Mouse (Mus musculus): Measurements from ENCODE around the gene 1700003E16Rik. TPM values are rescaled to one million over a fixed set of nuclear protein-coding genes. Genes with fewer than 3 reads are reported as not detected.

The 1700003E16Rik gene
- not detected for polyA plus RNA-seq (2014; fragmentation: Illumina TruSeq; extraction: RNeasy Lipid Tissue Mini Kit (QIAGEN cat#74804); ENCODE audit: low read depth, low replicate concordance)

DNA sequence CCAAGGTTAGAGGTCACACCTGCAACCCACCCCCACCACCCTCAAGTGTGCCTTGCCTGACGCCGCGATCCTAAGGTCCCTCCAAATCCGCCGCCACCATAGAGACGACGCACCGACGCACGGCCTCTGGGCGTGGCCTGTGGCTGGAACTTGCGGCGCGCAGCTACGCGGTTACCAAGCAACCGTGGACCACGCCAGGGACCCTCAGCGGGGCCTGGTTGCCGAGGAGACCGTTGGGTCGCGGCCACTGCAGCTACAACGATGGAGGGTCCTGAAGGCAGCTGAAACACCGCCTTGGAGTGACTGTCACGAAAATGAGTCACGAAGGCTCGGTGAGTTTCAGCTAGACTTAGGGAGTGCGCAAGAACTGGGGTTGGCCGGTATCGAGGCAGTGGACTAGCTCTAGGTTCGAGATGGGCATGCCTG is at the start of gene 1700003E16Rik, which contains the start of gene Wdr54:
1700003E16Rik (plus strand) TSS at position 146 of the 426 bp plus-strand sequence.
Wdr54 (minus strand) TSS at position 139 of the 426 bp plus-strand sequence.

DNA sequence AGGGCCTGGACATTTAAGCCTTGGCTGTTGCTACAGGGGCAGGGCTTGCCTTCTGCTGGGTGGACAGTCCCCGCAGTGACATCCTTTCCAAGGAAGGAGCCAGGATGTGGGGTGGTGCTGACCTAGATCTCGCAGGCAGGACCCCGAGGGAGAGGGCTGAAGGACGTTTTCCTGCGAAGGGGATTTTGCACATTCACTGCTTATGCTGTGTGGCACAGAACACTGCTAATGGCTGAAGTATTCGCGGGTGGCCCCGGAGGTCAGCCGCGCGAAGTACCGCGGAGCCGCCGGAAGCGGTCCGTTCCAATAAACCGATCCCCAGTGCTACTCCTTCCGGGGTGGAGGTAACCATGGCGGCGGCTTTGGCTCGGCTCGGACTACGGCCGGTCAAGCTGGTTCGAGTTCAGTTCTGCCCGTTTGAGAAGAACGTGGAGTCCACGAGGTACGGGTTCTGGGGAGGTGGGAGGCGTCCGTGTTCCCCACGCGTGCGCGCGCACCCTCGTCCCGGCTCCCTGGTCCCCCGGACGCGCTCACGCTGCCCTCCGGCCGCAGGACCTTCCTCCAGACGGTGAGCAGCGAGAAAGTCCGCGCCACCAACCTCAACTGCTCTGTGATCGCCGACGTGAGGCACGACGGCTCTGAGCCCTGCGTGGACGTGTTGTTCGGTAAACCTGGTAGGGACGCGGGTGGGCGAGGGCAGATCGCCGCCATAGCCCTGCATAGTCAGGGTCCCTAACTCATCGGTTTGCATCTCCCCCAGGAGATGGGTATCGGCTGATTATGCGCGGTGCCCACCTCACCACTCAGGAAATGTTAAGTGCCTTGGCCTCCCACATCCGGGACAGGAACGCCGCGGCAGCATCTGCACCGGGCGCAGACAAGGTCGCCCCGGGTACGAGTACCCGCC is 47.2 kb upstream of the 1700003E16Rik start, which contains the start of gene Mrpl53:
Mrpl53 (plus strand) TSS at position 279 of the 907 bp plus-strand sequence.

DNA sequence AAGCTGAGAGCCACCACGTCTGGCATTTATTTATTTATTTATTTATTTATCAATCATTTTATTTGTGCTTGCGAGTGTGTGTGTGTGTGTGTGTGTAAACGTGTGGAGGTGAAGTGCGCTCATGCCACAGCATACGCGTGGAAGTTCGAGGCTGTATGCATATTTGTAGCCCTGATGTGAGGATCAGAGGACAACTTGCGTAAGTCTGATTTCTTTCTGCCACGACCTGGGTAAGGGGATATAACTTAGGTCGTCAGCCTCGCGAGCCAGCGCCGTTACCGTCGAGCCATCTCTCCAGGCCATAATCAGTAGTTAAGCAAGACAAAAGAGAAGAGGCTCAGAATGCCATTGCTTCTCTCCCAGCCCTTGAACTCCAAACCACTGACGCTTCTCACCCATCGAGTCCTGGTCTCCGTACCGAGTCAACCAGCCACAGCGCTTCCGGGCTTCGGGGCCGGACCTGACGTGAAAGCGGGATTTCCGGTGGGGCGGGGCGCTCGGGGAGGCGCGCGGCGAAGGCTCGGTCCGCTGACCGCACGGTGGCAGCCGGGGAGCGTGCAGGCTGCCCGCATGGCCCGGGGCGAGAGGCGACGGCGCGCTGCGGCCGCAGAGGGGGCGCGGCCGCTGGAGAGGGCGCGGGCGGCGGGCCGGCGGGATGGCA is 41.1 kb upstream of the 1700003E16Rik start, which contains the start of gene Mogs:
Mogs (plus strand) TSS at position 486 of the 661 bp plus-strand sequence.

DNA sequence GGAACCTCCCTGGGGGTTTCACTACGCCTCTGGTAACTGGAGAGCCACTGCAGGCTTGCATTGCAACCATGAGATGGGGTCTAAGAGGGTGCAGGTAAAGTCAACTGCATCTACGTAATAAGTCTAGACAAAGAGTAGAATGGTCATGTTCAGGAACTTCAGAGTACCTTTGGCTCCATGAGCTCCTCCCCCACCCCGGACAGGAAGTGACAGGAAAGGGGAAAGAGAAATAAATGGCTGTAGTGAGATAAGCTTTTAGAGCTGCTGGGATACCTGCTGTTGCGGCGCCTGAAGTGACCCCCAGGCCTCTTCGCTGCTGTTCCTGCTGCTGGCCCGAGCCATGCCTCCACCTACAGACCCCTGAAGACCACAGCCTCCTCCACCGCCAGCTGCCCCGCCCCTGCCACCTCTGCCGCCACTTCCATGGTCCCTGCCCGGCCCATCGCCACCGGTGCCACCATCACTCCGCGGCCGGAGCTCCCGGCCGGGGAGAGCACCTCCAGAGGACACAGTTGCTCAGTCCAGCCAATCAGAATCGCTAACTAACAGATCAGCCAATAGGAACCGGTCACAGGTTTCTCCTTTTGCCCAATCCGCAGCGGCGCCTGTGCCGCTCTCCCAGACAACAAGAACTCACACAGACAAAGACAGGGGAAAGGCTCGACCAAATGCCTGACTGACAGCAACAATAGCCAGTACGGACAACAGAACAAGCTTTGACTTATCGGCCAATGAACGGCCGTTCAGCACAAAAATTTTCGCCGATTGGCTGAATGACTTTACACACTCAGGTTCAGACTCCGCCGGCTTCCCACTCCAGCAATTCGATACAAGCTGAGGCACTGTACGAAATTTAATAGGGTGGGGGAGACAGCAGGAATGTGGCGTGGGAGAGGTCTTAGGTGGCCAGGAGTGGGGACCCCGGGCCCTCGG is 35.0 kb upstream of the 1700003E16Rik start, which contains the start of gene Wbp1:
Wbp1 (minus strand) TSS at position 630 of the 933 bp plus-strand sequence.

DNA sequence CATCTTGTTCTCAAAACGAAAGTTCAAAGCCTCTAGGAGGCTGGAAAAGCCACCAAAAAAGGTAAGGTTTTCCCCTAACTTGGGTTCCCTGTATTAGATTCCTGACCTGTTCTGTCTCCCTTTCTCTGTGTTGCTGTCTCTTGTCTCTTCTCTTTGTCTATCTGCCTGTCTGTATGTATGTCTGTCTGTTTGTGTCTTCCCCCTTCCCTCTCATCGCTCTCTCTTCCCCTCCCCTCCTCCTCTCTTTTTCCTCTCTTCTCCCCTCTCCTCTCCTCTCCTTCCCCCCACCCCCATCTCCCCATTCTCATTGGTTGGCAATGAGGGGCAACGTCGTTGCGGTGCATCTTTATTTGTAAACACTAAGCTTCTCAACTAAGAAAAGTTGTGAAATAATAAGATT is 30.9 kb upstream of the 1700003E16Rik start, which contains the start of gene Ino80b:
Ino80b (minus strand) TSS at position 101 of the 400 bp plus-strand sequence.

DNA sequence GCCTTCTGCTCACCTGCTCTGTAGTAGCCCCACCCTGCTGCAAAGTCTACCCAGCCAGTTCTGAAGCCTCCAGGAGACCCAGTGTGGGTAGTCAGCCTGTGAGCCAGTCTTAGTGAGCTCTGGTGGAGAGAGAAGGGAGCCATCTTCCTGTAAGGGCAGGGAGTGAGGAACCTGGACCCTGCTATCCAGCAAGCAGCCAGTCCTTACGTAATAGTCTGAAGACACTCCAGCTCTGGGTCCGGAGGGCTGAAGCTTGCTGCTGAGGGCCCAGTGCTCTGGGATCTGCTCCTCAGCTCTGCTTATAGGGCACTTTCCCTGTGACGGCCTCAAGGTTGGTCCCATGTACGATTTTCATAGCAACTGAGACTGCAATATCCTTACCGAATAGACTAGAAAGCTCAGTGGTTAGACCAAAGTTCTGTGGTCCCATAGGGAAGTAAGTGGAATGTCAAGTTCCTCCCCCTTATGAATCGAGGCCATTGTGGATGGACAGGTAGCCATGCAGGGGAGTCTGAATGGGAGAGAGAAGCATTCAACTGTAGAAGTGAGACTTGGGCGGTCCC is 21.2 kb upstream of the 1700003E16Rik start, which contains the start of gene Rtkn:
Rtkn (plus strand) TSS at position 513 of the 563 bp plus-strand sequence.

DNA sequence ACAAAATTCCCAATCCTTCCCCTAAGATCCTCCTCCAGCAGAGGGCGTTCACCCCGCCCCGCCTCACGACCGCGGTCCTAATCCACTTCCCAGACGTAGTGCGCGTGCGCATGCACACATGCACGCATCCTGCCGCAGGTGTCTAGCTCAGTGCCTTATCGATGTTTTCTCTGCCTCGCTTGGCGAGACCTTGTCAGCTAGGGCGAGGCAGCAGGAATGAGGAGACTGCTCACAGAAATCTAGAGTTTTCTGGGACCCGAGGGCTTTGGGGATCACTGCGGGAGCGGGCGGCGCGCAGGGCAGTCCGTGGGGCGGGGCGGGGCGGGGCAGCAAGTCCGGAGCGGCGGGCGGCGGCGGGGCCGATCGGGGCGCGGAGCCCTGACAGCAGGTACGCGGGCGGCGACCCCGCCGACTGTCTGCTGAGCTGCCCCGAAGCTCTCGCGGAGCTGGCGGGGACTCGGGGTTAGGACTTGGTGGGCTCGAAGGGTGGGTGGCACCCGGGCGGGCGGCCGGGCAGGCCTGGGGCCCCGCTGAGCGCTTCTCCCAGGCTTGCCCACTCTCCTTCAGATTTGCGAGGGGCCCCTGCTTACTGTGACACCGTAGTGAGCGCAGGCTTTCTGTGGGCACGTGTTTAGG is 9.5 kb downstream of the 1700003E16Rik start, which contains the start of gene Dctn1:
Dctn1 (plus strand) TSS at position 314 of the 636 bp plus-strand sequence.

Other genes with a start within 250 kb of the 1700003E16Rik start
- not detected for gene Sema4f, start 216.6 kb upstream of the 1700003E16Rik start, polyA plus RNA-seq (2014; fragmentation: Illumina TruSeq; extraction: RNeasy Lipid Tissue Mini Kit (QIAGEN cat#74804); ENCODE audit: low read depth, low replicate concordance)
- 0.22 TPM for gene M1ap, start 209.5 kb upstream of the 1700003E16Rik start, polyA plus RNA-seq (2014; fragmentation: Illumina TruSeq; extraction: RNeasy Lipid Tissue Mini Kit (QIAGEN cat#74804); ENCODE audit: low read depth, low replicate concordance)
- gene Dok1, start 122.9 kb upstream of the 1700003E16Rik start, polyA plus RNA-seq (2014; fragmentation: Illumina TruSeq; extraction: RNeasy Lipid Tissue Mini Kit (QIAGEN cat#74804); ENCODE audit: low read depth, low replicate concordance): 0.41 TPM
- 1.3 TPM for gene Loxl3, start 122.2 kb upstream of the 1700003E16Rik start, polyA plus RNA-seq (2014; fragmentation: Illumina TruSeq; extraction: RNeasy Lipid Tissue Mini Kit (QIAGEN cat#74804); ENCODE audit: low read depth, low replicate concordance)
- 19.9 TPM for gene Aup1, start 101.9 kb upstream of the 1700003E16Rik start, polyA plus RNA-seq (2014; fragmentation: Illumina TruSeq; extraction: RNeasy Lipid Tissue Mini Kit (QIAGEN cat#74804); ENCODE audit: low read depth, low replicate concordance)
- 3.1 TPM for gene Htra2, start 101.1 kb upstream of the 1700003E16Rik start, polyA plus RNA-seq (2014; fragmentation: Illumina TruSeq; extraction: RNeasy Lipid Tissue Mini Kit (QIAGEN cat#74804); ENCODE audit: low read depth, low replicate concordance)
- 3.0 TPM for gene Dqx1, start 98.6 kb upstream of the 1700003E16Rik start, polyA plus RNA-seq (2014; fragmentation: Illumina TruSeq; extraction: RNeasy Lipid Tissue Mini Kit (QIAGEN cat#74804); ENCODE audit: low read depth, low replicate concordance)
- not detected for gene Tlx2, start 86.1 kb upstream of the 1700003E16Rik start, polyA plus RNA-seq (2014; fragmentation: Illumina TruSeq; extraction: RNeasy Lipid Tissue Mini Kit (QIAGEN cat#74804); ENCODE audit: low read depth, low replicate concordance)
- gene Pcgf1, start 78.5 kb upstream of the 1700003E16Rik start, polyA plus RNA-seq (2014; fragmentation: Illumina TruSeq; extraction: RNeasy Lipid Tissue Mini Kit (QIAGEN cat#74804); ENCODE audit: low read depth, low replicate concordance): 5.8 TPM
- not detected for gene Lbx2, start 70.0 kb upstream of the 1700003E16Rik start, polyA plus RNA-seq (2014; fragmentation: Illumina TruSeq; extraction: RNeasy Lipid Tissue Mini Kit (QIAGEN cat#74804); ENCODE audit: low read depth, low replicate concordance)
- not detected for gene Ccdc142, start 54.8 kb upstream of the 1700003E16Rik start, polyA plus RNA-seq (2014; fragmentation: Illumina TruSeq; extraction: RNeasy Lipid Tissue Mini Kit (QIAGEN cat#74804); ENCODE audit: low read depth, low replicate concordance)
- 1.2 TPM for gene Gm42688, start 54.8 kb upstream of the 1700003E16Rik start, polyA plus RNA-seq (2014; fragmentation: Illumina TruSeq; extraction: RNeasy Lipid Tissue Mini Kit (QIAGEN cat#74804); ENCODE audit: low read depth, low replicate concordance)
- gene Mrpl53, start 47.4 kb upstream of the 1700003E16Rik start, polyA plus RNA-seq (2014; fragmentation: Illumina TruSeq; extraction: RNeasy Lipid Tissue Mini Kit (QIAGEN cat#74804); ENCODE audit: low read depth, low replicate concordance): 22.0 TPM
- 2.2 TPM for gene Mogs, start 40.9 kb upstream of the 1700003E16Rik start, polyA plus RNA-seq (2014; fragmentation: Illumina TruSeq; extraction: RNeasy Lipid Tissue Mini Kit (QIAGEN cat#74804); ENCODE audit: low read depth, low replicate concordance)
- 11.9 TPM for gene Wbp1, start 34.8 kb upstream of the 1700003E16Rik start, polyA plus RNA-seq (2014; fragmentation: Illumina TruSeq; extraction: RNeasy Lipid Tissue Mini Kit (QIAGEN cat#74804); ENCODE audit: low read depth, low replicate concordance)
- gene Ino80b, start 31.0 kb upstream of the 1700003E16Rik start, polyA plus RNA-seq (2014; fragmentation: Illumina TruSeq; extraction: RNeasy Lipid Tissue Mini Kit (QIAGEN cat#74804); ENCODE audit: low read depth, low replicate concordance): not detected
- gene Rtkn, start 20.9 kb upstream of the 1700003E16Rik start, polyA plus RNA-seq (2014; fragmentation: Illumina TruSeq; extraction: RNeasy Lipid Tissue Mini Kit (QIAGEN cat#74804); ENCODE audit: low read depth, low replicate concordance): 0.28 TPM
- gene Wdr54, start within 50 bp of the 1700003E16Rik start, polyA plus RNA-seq (2014; fragmentation: Illumina TruSeq; extraction: RNeasy Lipid Tissue Mini Kit (QIAGEN cat#74804); ENCODE audit: low read depth, low replicate concordance): 0.35 TPM
- gene Dctn1, start 9.5 kb downstream of the 1700003E16Rik start, polyA plus RNA-seq (2014; fragmentation: Illumina TruSeq; extraction: RNeasy Lipid Tissue Mini Kit (QIAGEN cat#74804); ENCODE audit: low read depth, low replicate concordance): 19.5 TPM
- gene Slc4a5, start 63.4 kb downstream of the 1700003E16Rik start, polyA plus RNA-seq (2014; fragmentation: Illumina TruSeq; extraction: RNeasy Lipid Tissue Mini Kit (QIAGEN cat#74804); ENCODE audit: low read depth, low replicate concordance): not detected
- gene Mthfd2, start 169.5 kb downstream of the 1700003E16Rik start, polyA plus RNA-seq (2014; fragmentation: Illumina TruSeq; extraction: RNeasy Lipid Tissue Mini Kit (QIAGEN cat#74804); ENCODE audit: low read depth, low replicate concordance): 3.6 TPM
- gene Mob1a, start 169.6 kb downstream of the 1700003E16Rik start, polyA plus RNA-seq (2014; fragmentation: Illumina TruSeq; extraction: RNeasy Lipid Tissue Mini Kit (QIAGEN cat#74804); ENCODE audit: low read depth, low replicate concordance): 217 TPM
- 41.1 TPM for gene Bola3, start 192.7 kb downstream of the 1700003E16Rik start, polyA plus RNA-seq (2014; fragmentation: Illumina TruSeq; extraction: RNeasy Lipid Tissue Mini Kit (QIAGEN cat#74804); ENCODE audit: low read depth, low replicate concordance)

Measured in sigmoid colon, adult 10 weeks (tissue).